In the genomic region with DNA sequence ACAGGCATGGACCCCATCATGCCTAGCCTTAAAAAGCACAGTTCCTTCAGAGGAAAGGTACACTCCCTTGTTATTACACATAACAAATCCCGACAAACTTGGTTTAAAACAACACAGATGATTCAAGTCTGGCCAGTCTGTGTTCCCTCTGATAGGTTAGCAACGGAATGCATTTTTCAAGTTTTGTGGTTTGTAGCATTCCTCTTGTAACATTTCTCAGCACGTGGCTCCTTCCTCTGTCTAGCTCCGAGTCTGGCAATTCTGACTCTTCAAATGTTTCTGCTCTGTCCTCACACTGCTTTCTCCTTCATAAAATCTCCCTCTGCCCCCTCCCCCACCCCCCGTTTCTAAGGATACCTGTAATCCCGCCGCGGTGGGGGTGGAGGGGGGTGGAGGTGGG, we compare ENCODE assay signal across 17 mouse cellular contexts. TPM values are rescaled to one million over a fixed set of nuclear protein-coding genes. Genes with fewer than 3 reads are reported as not detected.
A peak's percentile ranks its signal among the peaks of the same experiment; 100 is the strongest.
DNase-seq lines count a peak whose midpoint lies in the region; ATAC-seq and TF ChIP-seq lines count a peak whose summit lies in the region.
"Had no signal": no experiment of that assay in that cellular context is flagged by ENCODE, and none has a peak within 500 bp of the region (broad histone marks: within the 10 kb centered on the region; RNA-seq: fewer than 3 reads in every experiment).

No protein-coding gene starts in this region.

- WGBS in kidney, embryonic 16.5 days: 13% methylated on average over 8 of the region's 8 CpGs
- WGBS in kidney, embryonic 15.5 days: 16% methylated on average over 8 of the region's 8 CpGs
- 8% methylated on average over 8 of the region's 8 CpGs for WGBS in embryonic facial prominence, embryonic 13.5 days
- 16% methylated on average over 8 of the region's 8 CpGs for WGBS in forebrain, embryonic 16.5 days

- no peak overlapping the region for H3ac ChIP-seq in C2C12 (ENCODE audit: control insufficient read depth, insufficient read length, low read depth)

- H3K9ac ChIP-seq in kidney, embryonic 16.5 days (replicated peaks; ENCODE audit: low read length): no peak overlapping the region; the same call in 1 of the 2 replicates
- H3K9ac ChIP-seq in kidney, embryonic 15.5 days: no peak overlapping the region
- H3K9ac ChIP-seq in embryonic facial prominence, embryonic 13.5 days: 0 out of 2 replicates have a peak overlapping the region, but pooled peaks have one; percentile 40
- H3K9ac ChIP-seq in forebrain, embryonic 16.5 days (replicated peaks; ENCODE audit: low read depth, low read length): no peak overlapping the region
- H3K9ac ChIP-seq: limb, embryonic 15.5 days; lung, embryonic 15.5 days; midbrain, embryonic 15.5 days had no signal

- 0 out of 2 replicates have a peak, but pooled peaks have one; percentile 12 for ATAC-seq in kidney, embryonic 16.5 days (ENCODE audit: low FRiP score, low TSS enrichment)
- no peak for ATAC-seq in kidney, embryonic 15.5 days (replicated peaks; ENCODE audit: low FRiP score)
- no peak for ATAC-seq in embryonic facial prominence, embryonic 13.5 days (ENCODE audit: insufficient number of reproducible peaks, insufficient read depth, low FRiP score, low TSS enrichment, low read depth)
- no peak for ATAC-seq in forebrain, embryonic 16.5 days
- ATAC-seq: activated CD4-positive, CD25-positive, alpha-beta regulatory T cell, adult 4 months; hindbrain, embryonic 16.5 days; midbrain, embryonic 15.5 days had no signal

- no peaks in the 10 kb centered on the region for H3K79me2 ChIP-seq in C2C12 (ENCODE audit: control insufficient read depth, insufficient read depth)

- 0 out of 2 replicates have a peak overlapping the region, but pooled peaks have one; percentile 11 for H3K4me2 ChIP-seq in kidney, embryonic 16.5 days (replicated peaks; ENCODE audit: low read depth, low read length)
- no peak overlapping the region for H3K4me2 ChIP-seq in kidney, embryonic 15.5 days
- H3K4me2 ChIP-seq in embryonic facial prominence, embryonic 13.5 days: peak overlapping the region; percentile 42
- no peak overlapping the region for H3K4me2 ChIP-seq in forebrain, embryonic 16.5 days (ENCODE audit: low read length)
- H3K4me2 ChIP-seq: limb, embryonic 15.5 days; lung, embryonic 15.5 days; midbrain, embryonic 15.5 days had no signal

- H3K27ac ChIP-seq in kidney, embryonic 16.5 days (ENCODE audit: low read length): no peak overlapping the region
- no peak overlapping the region for H3K27ac ChIP-seq in kidney, embryonic 15.5 days
- H3K27ac ChIP-seq in embryonic facial prominence, embryonic 13.5 days: peak overlapping the region; percentile 71
- no peak overlapping the region for H3K27ac ChIP-seq in forebrain, embryonic 16.5 days (ENCODE audit: low read length)
- H3K27ac ChIP-seq: heart, adult 2 months; limb, embryonic 15.5 days; lung, embryonic 15.5 days; midbrain, embryonic 15.5 days had no signal

- no peaks in the 10 kb centered on the region for H3K27me3 ChIP-seq in kidney, embryonic 16.5 days (ENCODE audit: insufficient read depth, low read length)
- H3K27me3 ChIP-seq in kidney, embryonic 15.5 days: no peaks in the 10 kb centered on the region
- no peaks in the 10 kb centered on the region for H3K27me3 ChIP-seq in C2C12 (ENCODE audit: control insufficient read depth, insufficient read depth, insufficient read length)
- no peaks in the 10 kb centered on the region for H3K27me3 ChIP-seq in embryonic facial prominence, embryonic 13.5 days
- no peaks in the 10 kb centered on the region for H3K27me3 ChIP-seq in forebrain, embryonic 16.5 days (replicated peaks; ENCODE audit: control insufficient read depth, insufficient read depth, low read length)
- H3K27me3 ChIP-seq: lung, embryonic 15.5 days; midbrain, embryonic 15.5 days had no signal

- H3K36me3 ChIP-seq in kidney, embryonic 16.5 days (ENCODE audit: insufficient read depth, low read length): no peaks in the 10 kb centered on the region
- no peaks in the 10 kb centered on the region for H3K36me3 ChIP-seq in kidney, embryonic 15.5 days
- no peaks in the 10 kb centered on the region for H3K36me3 ChIP-seq in C2C12 (ENCODE audit: control insufficient read depth, insufficient read depth)
- H3K36me3 ChIP-seq in embryonic facial prominence, embryonic 13.5 days: no peaks in the 10 kb centered on the region
- no peaks in the 10 kb centered on the region for H3K36me3 ChIP-seq in forebrain, embryonic 16.5 days (ENCODE audit: control insufficient read depth, insufficient read depth)
- H3K36me3 ChIP-seq: limb, embryonic 15.5 days; lung, embryonic 15.5 days; midbrain, embryonic 15.5 days had no signal

- H3K79me3 ChIP-seq in C2C12 (ENCODE audit: low read depth): no peaks in the 10 kb centered on the region

- no peak for TF ChIP-seq CTCF in C2C12 (IDR thresholded peaks at IDR 0.05; ENCODE audit: control insufficient read depth, insufficient read depth, insufficient read length)

- H3K9me3 ChIP-seq in kidney, embryonic 16.5 days (ENCODE audit: low read length): no peaks in the 10 kb centered on the region
- no peaks in the 10 kb centered on the region for H3K9me3 ChIP-seq in kidney, embryonic 15.5 days (replicated peaks)
- H3K9me3 ChIP-seq in embryonic facial prominence, embryonic 13.5 days: no peaks in the 10 kb centered on the region
- H3K9me3 ChIP-seq in forebrain, embryonic 16.5 days (ENCODE audit: control insufficient read depth, low read length): no peaks in the 10 kb centered on the region
- H3K9me3 ChIP-seq: limb, embryonic 15.5 days; lung, embryonic 15.5 days; midbrain, embryonic 15.5 days had no signal

- no peak overlapping the region for H3K4me3 ChIP-seq in kidney, embryonic 16.5 days (ENCODE audit: low read length)
- no peak overlapping the region for H3K4me3 ChIP-seq in kidney, embryonic 15.5 days (replicated peaks)
- no peak overlapping the region for H3K4me3 ChIP-seq in C2C12 (ENCODE audit: insufficient read depth, poor library complexity, severe bottlenecking)
- H3K4me3 ChIP-seq in embryonic facial prominence, embryonic 13.5 days: no peak overlapping the region
- H3K4me3 ChIP-seq in forebrain, embryonic 16.5 days (replicated peaks; ENCODE audit: low read length): no peak overlapping the region
- H3K4me3 ChIP-seq: heart, adult 2 months; limb, embryonic 15.5 days; lung, embryonic 15.5 days; midbrain, embryonic 15.5 days had no signal

- peaks cover 12% of the 10 kb centered on the region; the same call in 1 of the 2 replicates for H3K4me1 ChIP-seq in kidney, embryonic 16.5 days (ENCODE audit: insufficient read depth, low read length)
- peaks cover 15% of the 10 kb centered on the region for H3K4me1 ChIP-seq in kidney, embryonic 15.5 days
- H3K4me1 ChIP-seq in embryonic facial prominence, embryonic 13.5 days: peaks cover 58% of the 10 kb centered on the region
- peaks cover 8% of the 10 kb centered on the region; the same call in 1 of the 2 replicates for H3K4me1 ChIP-seq in forebrain, embryonic 16.5 days (replicated peaks; ENCODE audit: control insufficient read depth, insufficient read depth, low read length)

- DNase-seq in lung, postnatal 25 days (ENCODE audit: low spot score): peak; percentile 11
- DNase-seq in testis, postnatal 10 days (ENCODE audit: low spot score): no peak
- DNase-seq in adrenal gland, adult 2 months: no peak
- DNase-seq: cerebellum, postnatal 14 days; gastrocnemius, postnatal 10 days; heart, adult 2 months; kidney, adult 18-20 months had no signal

TF ChIP-seq in C2C12, 6 proteins besides CTCF, POLR2A, EP300 and RAD21:
- peak; percentile 96 for TF ChIP-seq MAX (IDR thresholded peaks at IDR 0.05)
- TF ChIP-seq CEBPB (IDR thresholded peaks at IDR 0.05; ENCODE audit: low read depth): no peak
- TF ChIP-seq USF1 (IDR thresholded peaks at IDR 0.05; ENCODE audit: low read depth): peak; percentile 86
- no peak for TF ChIP-seq MYOD1 (IDR thresholded peaks at IDR 0.05; ENCODE audit: control insufficient read depth, insufficient read length, low read depth)

RNA-seq across cellular contexts. Expression of a gene that starts 26.0 kb away (rescaled TPM):
- polyA plus RNA-seq in kidney, embryonic 16.5 days (2015; fragmentation: Nextera tagmentation; extraction: Ambion mirVana): 149 and 165 TPM in 2 replicates
- 129 and 144 TPM in 2 replicates for polyA plus RNA-seq in kidney, embryonic 15.5 days (2015; fragmentation: Nextera tagmentation; extraction: Ambion mirVana)
- 166 TPM for polyA plus RNA-seq in C2C12 (2012; fragmentation: generic; extraction: Trizol)
- polyA plus RNA-seq in embryonic facial prominence, embryonic 13.5 days (2015; fragmentation: Nextera tagmentation; extraction: Ambion mirVana): 176 and 188 TPM in 2 replicates
- polyA plus RNA-seq in forebrain, embryonic 16.5 days (2015; fragmentation: Nextera tagmentation; extraction: Ambion mirVana): 16.7 and 22.3 TPM in 2 replicates
- total RNA-seq in adrenal gland, adult 2 months (2021): 1,000 to 10,000 TPM in 1 of 2 experiments, 100 to 1,000 TPM in 1; 335 to 1,033 TPM
- polyA plus RNA-seq in adrenal gland, adult 2 months (2012; rRNA removed): 607 and 810 TPM in 2 replicates

RNA-seq across cellular contexts. Expression of a gene that starts 29.3 kb away (rescaled TPM):
- 309 and 365 TPM in 2 replicates for polyA plus RNA-seq in kidney, embryonic 16.5 days (2015; fragmentation: Nextera tagmentation; extraction: Ambion mirVana)
- 342 and 349 TPM in 2 replicates for polyA plus RNA-seq in kidney, embryonic 15.5 days (2015; fragmentation: Nextera tagmentation; extraction: Ambion mirVana)
- 47.9 TPM for polyA plus RNA-seq in C2C12 (2012; fragmentation: generic; extraction: Trizol)
- 354 and 366 TPM in 2 replicates for polyA plus RNA-seq in embryonic facial prominence, embryonic 13.5 days (2015; fragmentation: Nextera tagmentation; extraction: Ambion mirVana)
- 405 and 452 TPM in 2 replicates for polyA plus RNA-seq in forebrain, embryonic 16.5 days (2015; fragmentation: Nextera tagmentation; extraction: Ambion mirVana)
- total RNA-seq in adrenal gland, adult 2 months (2021): 100 to 1,000 TPM; 209 to 246 TPM
- 3,789 and 4,325 TPM in 2 replicates for polyA plus RNA-seq in adrenal gland, adult 2 months (2012; rRNA removed)

Comparison
In these comparisons a context has a peak if more than half of its experiments do, and no peak if none do; other contexts are left out.
1. H3K4me2 ChIP-seq: peak in kidney, embryonic 16.5 days (single experiment) and embryonic facial prominence, embryonic 13.5 days (single experiment); none in kidney, embryonic 15.5 days (single experiment) and forebrain, embryonic 16.5 days (single experiment).